ENCODE assay signal across 27 mouse cellular contexts in the genomic region with DNA sequence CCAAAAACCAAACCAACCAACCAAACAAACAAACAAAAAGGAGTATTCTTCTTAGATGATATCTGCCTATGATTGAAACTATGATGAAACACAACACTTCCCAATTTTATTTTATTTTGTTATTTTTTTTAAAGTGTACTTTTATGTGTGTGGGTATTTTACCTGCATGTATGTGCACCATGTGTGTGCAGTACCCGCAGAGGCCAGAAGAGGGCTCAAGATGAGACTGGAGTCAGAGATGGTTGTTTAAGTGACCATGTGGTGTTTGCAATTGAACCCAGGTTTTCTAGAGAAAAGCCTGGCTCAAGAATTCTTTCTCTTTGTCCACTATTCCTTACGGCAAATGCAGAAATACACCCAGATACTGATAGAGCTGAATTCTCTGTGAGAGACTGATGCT. TPM values are rescaled to one million over a fixed set of nuclear protein-coding genes. Genes with fewer than 3 reads are reported as not detected.
DNase-seq lines count a peak whose midpoint lies in the region; ATAC-seq and TF ChIP-seq lines count a peak whose summit lies in the region.
"Had no signal": no experiment of that assay in that cellular context is flagged by ENCODE, and none has a peak within 500 bp of the region (broad histone marks: within the 10 kb centered on the region; RNA-seq: fewer than 3 reads in every experiment).

No protein-coding gene starts in this region.

- no peak for DNase-seq in heart, postnatal 0 days (ENCODE audit: low spot score)
- no peak for DNase-seq in heart, adult 18-20 months
- DNase-seq in liver, embryonic 14.5 days (ENCODE audit: low read depth in 3 of 3, low spot score in 3 of 3): no peak
- DNase-seq in liver (no peak), R1 (ENCODE audit: low read depth, low spot score) (peak; percentile 78)
- no peak for DNase-seq in spleen, postnatal 4 days (ENCODE audit: low spot score in 2 of 2)
- DNase-seq: cerebellum, adult 2 months; heart, adult 11 months; kidney, adult 8-10 months; lung, adult 2 months; thymus, adult 2 months had no signal

- H3K4me2 ChIP-seq in heart, postnatal 0 days (ENCODE audit: low read depth, low read length): no peak overlapping the region
- no peak overlapping the region for H3K4me2 ChIP-seq in liver, embryonic 14.5 days (ENCODE audit: low read depth)
- H3K4me2 ChIP-seq: heart, embryonic 15.5 days; limb, embryonic 15.5 days; midbrain, embryonic 12.5 days; stomach, embryonic 15.5 days had no signal

- 91% methylated on average over 2 of the region's 2 CpGs for WGBS in heart, postnatal 0 days
- 85% methylated on average over 2 of the region's 2 CpGs for WGBS in liver, embryonic 14.5 days (ENCODE audit: insufficient replicate concordance)

- TF ChIP-seq EP300 in heart, postnatal 0 days (IDR thresholded peaks at IDR 0.05; ENCODE audit: low read depth): no peak
- TF ChIP-seq EP300 in liver, embryonic 14.5 days (IDR thresholded peaks at IDR 0.05; ENCODE audit: low read depth): no peak

- no peaks in the 10 kb centered on the region for H3K9me3 ChIP-seq in heart, postnatal 0 days (replicated peaks; ENCODE audit: control insufficient read depth, low read length)
- H3K9me3 ChIP-seq in liver, embryonic 14.5 days (ENCODE audit: control insufficient read depth, low read length): no peaks in the 10 kb centered on the region
- H3K9me3 ChIP-seq in E14TG2a.4 (ENCODE audit: low read length): no peaks in the 10 kb centered on the region
- H3K9me3 ChIP-seq: forebrain, embryonic 10.5 days; heart, embryonic 15.5 days; limb, embryonic 15.5 days; midbrain, embryonic 12.5 days; stomach, embryonic 15.5 days had no signal

- no peak overlapping the region for H3K27ac ChIP-seq in heart, postnatal 0 days (ENCODE audit: low read depth)
- H3K27ac ChIP-seq in liver, embryonic 14.5 days: no peak overlapping the region
- H3K27ac ChIP-seq: forebrain, embryonic 10.5 days; heart, embryonic 15.5 days; limb, embryonic 15.5 days; midbrain, embryonic 12.5 days; stomach, embryonic 15.5 days had no signal

- ATAC-seq in heart, postnatal 0 days (ENCODE audit: insufficient read depth, low read depth): no peak
- no peak for ATAC-seq in liver, embryonic 14.5 days (ENCODE audit: insufficient read depth)
- no peak for ATAC-seq in monocyte, adult 5-6 weeks (replicated peaks; ENCODE audit: insufficient number of reproducible peaks, low FRiP score, low TSS enrichment, poor library complexity, severe bottlenecking)

- no peaks in the 10 kb centered on the region for H3K4me1 ChIP-seq in heart, postnatal 0 days (ENCODE audit: control insufficient read depth, insufficient read depth)
- H3K4me1 ChIP-seq in liver, embryonic 14.5 days (replicated peaks; ENCODE audit: control insufficient read depth in 2 of 2, insufficient read depth in 2 of 2, low read length in 1 of 2): peaks cover 0 to 6% of the 10 kb centered on the region in 2 experiments; a peak in 2 of 4 replicates
- peaks cover 65% of the 10 kb centered on the region for H3K4me1 ChIP-seq in E14TG2a.4 (replicated peaks; ENCODE audit: low read depth, low read length)
- H3K4me1 ChIP-seq: limb, embryonic 15.5 days; midbrain, embryonic 12.5 days; stomach, embryonic 15.5 days had no signal

- no peak overlapping the region for H3K4me3 ChIP-seq in heart, postnatal 0 days (ENCODE audit: low read depth, low read length)
- H3K4me3 ChIP-seq in liver, embryonic 14.5 days (ENCODE audit: insufficient read depth in 1 of 2, low read depth in 2 of 2, low read length in 2 of 2): no peak overlapping the region
- no peak overlapping the region for H3K4me3 ChIP-seq in E14TG2a.4 (replicated peaks; ENCODE audit: low read length)
- H3K4me3 ChIP-seq: forebrain, embryonic 10.5 days; heart, embryonic 15.5 days; limb, embryonic 15.5 days; midbrain, embryonic 12.5 days; myocyte; stomach, embryonic 15.5 days had no signal

- H3K27me3 ChIP-seq in heart, postnatal 0 days (ENCODE audit: control insufficient read depth, insufficient read depth, low read length): no peaks in the 10 kb centered on the region
- H3K27me3 ChIP-seq in liver, embryonic 14.5 days (ENCODE audit: control insufficient read depth, insufficient read depth, low read length): no peaks in the 10 kb centered on the region
- H3K27me3 ChIP-seq in E14TG2a.4 (ENCODE audit: insufficient read depth, low read length): no peaks in the 10 kb centered on the region; the same call in 1 of the 2 replicates
- H3K27me3 ChIP-seq: heart, embryonic 15.5 days; limb, embryonic 15.5 days; midbrain, embryonic 12.5 days; stomach, embryonic 15.5 days had no signal

- no peaks in the 10 kb centered on the region for H3K36me3 ChIP-seq in heart, postnatal 0 days (replicated peaks; ENCODE audit: control insufficient read depth, insufficient read depth, low read length)
- H3K36me3 ChIP-seq in liver, embryonic 14.5 days (replicated peaks; ENCODE audit: control insufficient read depth, insufficient read depth, low read depth): no peaks in the 10 kb centered on the region
- no peaks in the 10 kb centered on the region for H3K36me3 ChIP-seq in E14TG2a.4 (ENCODE audit: insufficient read depth, low read length)
- H3K36me3 ChIP-seq: forebrain, embryonic 10.5 days; heart, embryonic 15.5 days; limb, embryonic 15.5 days; midbrain, embryonic 12.5 days; stomach, embryonic 15.5 days had no signal

- TF ChIP-seq CTCF in heart, postnatal 0 days (IDR thresholded peaks at IDR 0.05; ENCODE audit: low read depth): 0 out of 2 replicates have a peak, but pooled peaks have one; percentile 2
- TF ChIP-seq CTCF in liver, embryonic 14.5 days (IDR thresholded peaks at IDR 0.05; ENCODE audit: low read depth): peak; percentile 17; the same call in 1 of the 2 replicates
- peak; percentile 70 for TF ChIP-seq CTCF in E14TG2a.4 (conservative IDR thresholded peaks at IDR 0.05; ENCODE audit: low read length)

- no peak overlapping the region for H3K9ac ChIP-seq in heart, postnatal 0 days (replicated peaks; ENCODE audit: low read depth, low read length)
- H3K9ac ChIP-seq in liver, embryonic 14.5 days (replicated peaks): no peak overlapping the region
- H3K9ac ChIP-seq: heart, embryonic 15.5 days; limb, embryonic 15.5 days; midbrain, embryonic 12.5 days; stomach, embryonic 15.5 days had no signal

RNA-seq across cellular contexts. Expression of gene Zkscan17, which starts 2.4 kb away (rescaled TPM):
- total RNA-seq in heart, postnatal 0 days (2014; rRNA removed; ENCODE audit: low replicate concordance): 20.6 and 21.4 TPM in 2 replicates
- 8.7 and 10.1 TPM in 2 replicates for polyA plus RNA-seq in heart, postnatal 0 days (2015; fragmentation: Nextera tagmentation; extraction: Ambion mirVana)
- 10 to 100 TPM; 12.5 to 14.2 TPM for total RNA-seq in heart, adult 18-20 months (2021)
- 2.1 and 2.3 TPM in 2 replicates for polyA plus RNA-seq in liver, embryonic 14.5 days (2012; rRNA removed)
- polyA plus RNA-seq in liver, embryonic 14.5 days (2014; fragmentation: Nextera tagmentation; extraction: Ambion mirVana): 2.9 and 3.4 TPM in 2 replicates
- 8.6 to 18.8 TPM (median 11.6 TPM) in 3 replicates for total RNA-seq in monocyte, adult 5-6 weeks (2017)

RNA-seq across cellular contexts. Expression of gene Nlrp3, which starts 17.2 kb away (rescaled TPM):
- total RNA-seq in heart, postnatal 0 days (2014; rRNA removed; ENCODE audit: low replicate concordance): 0.11 and 0.15 TPM in 2 replicates
- 0.18 and 0.25 TPM in 2 replicates for polyA plus RNA-seq in heart, postnatal 0 days (2015; fragmentation: Nextera tagmentation; extraction: Ambion mirVana)
- under 1 TPM; 0.31 to 0.47 TPM for total RNA-seq in heart, adult 18-20 months (2021)
- polyA plus RNA-seq in liver, embryonic 14.5 days (2012; rRNA removed): 0.42 and 0.54 TPM in 2 replicates
- 0.25 and 0.39 TPM in 2 replicates for polyA plus RNA-seq in liver, embryonic 14.5 days (2014; fragmentation: Nextera tagmentation; extraction: Ambion mirVana)
- 35.2 to 49.8 TPM (median 49.4 TPM) in 3 replicates for total RNA-seq in monocyte, adult 5-6 weeks (2017)

RNA-seq across cellular contexts. Expression of gene Zfp867, which starts 51.9 kb away (rescaled TPM):
- 4.1 and 8.3 TPM in 2 replicates for total RNA-seq in heart, postnatal 0 days (2014; rRNA removed; ENCODE audit: low replicate concordance)
- 6.4 and 6.5 TPM in 2 replicates for polyA plus RNA-seq in heart, postnatal 0 days (2015; fragmentation: Nextera tagmentation; extraction: Ambion mirVana)
- total RNA-seq in heart, adult 18-20 months (2021): 1 to 10 TPM; 2.5 to 3.2 TPM
- 0.38 and 0.51 TPM in 2 replicates for polyA plus RNA-seq in liver, embryonic 14.5 days (2012; rRNA removed)
- 1.4 and 1.5 TPM in 2 replicates for polyA plus RNA-seq in liver, embryonic 14.5 days (2014; fragmentation: Nextera tagmentation; extraction: Ambion mirVana)
- 1.5 to 5.2 TPM (median 1.7 TPM) in 3 replicates for total RNA-seq in monocyte, adult 5-6 weeks (2017)

RNA-seq across cellular contexts. Expression of gene Olfr222, which starts 51.9 kb away (rescaled TPM):
- total RNA-seq in heart, postnatal 0 days (2014; rRNA removed; ENCODE audit: low replicate concordance): not detected in 2 replicates
- polyA plus RNA-seq in heart, postnatal 0 days (2015; fragmentation: Nextera tagmentation; extraction: Ambion mirVana): not detected in 2 replicates
- not detected for total RNA-seq in heart, adult 18-20 months (2021)
- not detected in 2 replicates for polyA plus RNA-seq in liver, embryonic 14.5 days (2012; rRNA removed)
- polyA plus RNA-seq in liver, embryonic 14.5 days (2014; fragmentation: Nextera tagmentation; extraction: Ambion mirVana): not detected in 2 replicates
- total RNA-seq in monocyte, adult 5-6 weeks (2017): not detected in 3 replicates
- total RNA-seq: adrenal gland, adult 18-20 months; adrenal gland, postnatal 4 days; ES-E14; gastrocnemius, adult 18-20 months; hematopoietic stem cell, adult 5-6 weeks; layer of hippocampus, postnatal 14 days; left cerebral cortex, postnatal 36 days had no signal
- polyA plus RNA-seq: cerebellum, adult 2 months; forebrain, embryonic 10.5 days; heart, embryonic 15.5 days; large intestine, adult 2 months; limb, embryonic 15.5 days; lung, adult 2 months; midbrain, embryonic 12.5 days; myocyte; stomach, embryonic 15.5 days had no signal

Comparison
In these comparisons a context has a peak if more than half of its experiments do, and no peak if none do; other contexts are left out.
1. CTCF ChIP-seq: peak in every context shown above with its lines; median percentile 70 in E14TG2a.4; 17 in liver, embryonic 14.5 days; 2 in heart, postnatal 0 days.
2. RNA of gene Nlrp3, which starts 17.2 kb away (total RNA-seq): 35.2 to 49.8 TPM in monocyte, adult 5-6 weeks; 0.31 to 0.47 TPM in heart, adult 18-20 months and 0.11 to 0.15 TPM in heart, postnatal 0 days; every median in the first group is over 10 times any median in the second.